Mouse (Mus musculus): ENCODE measurements around the gene Flvcr2. TPM values are rescaled to one million over a fixed set of nuclear protein-coding genes. Genes with fewer than 3 reads are reported as not detected.

The Flvcr2 gene
- polyA plus RNA-seq, 1 experiment from 2014 or later: 12.2 TPM

DNA sequence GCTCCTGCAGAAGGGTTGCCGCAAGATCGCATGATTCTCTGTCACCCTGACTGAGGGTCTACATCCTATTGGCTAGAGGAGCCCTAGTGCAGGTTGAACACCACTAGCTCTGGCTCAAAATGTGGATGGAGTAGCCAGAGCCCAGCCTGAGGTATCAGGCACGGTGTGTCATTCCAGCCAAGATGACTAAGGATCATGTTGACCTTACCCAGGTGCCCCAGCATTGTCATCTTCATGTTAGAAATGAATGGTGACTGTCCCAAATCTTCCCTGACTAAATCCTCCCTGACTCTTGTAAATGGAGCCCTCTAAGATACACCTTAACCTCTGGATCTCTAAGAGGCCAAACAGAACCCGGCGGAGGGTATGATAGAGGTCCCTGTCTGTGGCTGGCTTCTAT, 33.4 kb downstream of the Flvcr2 start:
- ATAC-seq: no peak
- 97% methylated on average over 5 of the region's 5 CpGs for WGBS
- no peak overlapping the region for H3K9ac ChIP-seq (ENCODE audit: low read depth, low read length)
- H3K9me3 ChIP-seq (ENCODE audit: control insufficient read depth): no peaks in the 10 kb centered on the region
- TF ChIP-seq CTCF (IDR thresholded peaks at IDR 0.05; ENCODE audit: low read depth): no peak
- no peak overlapping the region for H3K27ac ChIP-seq (ENCODE audit: low read depth, low read length)
- H3K36me3 ChIP-seq (ENCODE audit: control insufficient read depth, insufficient read depth): no peaks in the 10 kb centered on the region
- H3K4me1 ChIP-seq (replicated peaks; ENCODE audit: control insufficient read depth, insufficient read depth, low read length): no peaks in the 10 kb centered on the region; the same call in 1 of the 2 replicates
- H3K4me3 ChIP-seq (ENCODE audit: low read depth, low read length): no peak overlapping the region
- H3K4me2 ChIP-seq (replicated peaks; ENCODE audit: low read depth): no peak overlapping the region
- H3K27me3 ChIP-seq (replicated peaks; ENCODE audit: control insufficient read depth, insufficient read depth, low read length): no peaks in the 10 kb centered on the region

DNA sequence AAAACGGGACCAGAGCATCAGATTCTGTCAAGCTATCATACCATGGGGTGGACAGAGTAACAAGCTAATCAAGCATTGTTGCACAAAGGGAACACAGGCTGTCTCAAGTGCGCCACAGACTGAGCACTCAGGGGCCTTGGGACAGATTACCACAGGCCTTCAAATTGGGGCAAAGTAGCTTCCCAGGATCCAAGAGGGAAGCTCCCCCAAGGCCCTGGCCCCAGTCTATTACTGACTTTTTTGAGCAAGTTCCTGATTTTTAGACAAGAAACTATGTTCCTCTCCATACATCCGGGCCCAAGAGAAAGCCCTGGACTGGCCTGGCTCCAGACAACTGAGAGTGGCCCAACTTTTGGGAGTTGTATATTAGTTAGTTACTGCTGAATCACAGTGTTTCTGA, 35.3 kb downstream of the Flvcr2 start:
- Histone ChIP-seq H3K27ac (ENCODE audit: low read depth, low read length) (no peak overlapping the region), H3K36me3 (ENCODE audit: control insufficient read depth, insufficient read depth) (no peaks in the 10 kb centered on the region), H3K4me2 (replicated peaks; ENCODE audit: low read depth) (no peak overlapping the region), H3K9me3 (ENCODE audit: control insufficient read depth) (no peaks in the 10 kb centered on the region), H3K27me3 (replicated peaks; ENCODE audit: control insufficient read depth, insufficient read depth, low read length) (no peaks in the 10 kb centered on the region), H3K4me3 (ENCODE audit: low read depth, low read length) (no peak overlapping the region), H3K4me1 (replicated peaks; ENCODE audit: control insufficient read depth, insufficient read depth, low read length) (no peaks in the 10 kb centered on the region; the same call in 1 of the 2 replicates), H3K9ac (ENCODE audit: low read depth, low read length) (no peak overlapping the region)
- ATAC-seq: no peak
- WGBS: 87% methylated on average over 3 of the region's 3 CpGs
- no peak for TF ChIP-seq CTCF (IDR thresholded peaks at IDR 0.05; ENCODE audit: low read depth)

- no peak overlapping the region for H3K4me3 ChIP-seq (ENCODE audit: low read depth, low read length)
- peak overlapping the region; percentile 7; the same call in 1 of the 2 replicates for H3K4me2 ChIP-seq (replicated peaks; ENCODE audit: low read depth)
- 0 out of 2 replicates have a peak, but pooled peaks have one; percentile 5 for TF ChIP-seq CTCF (IDR thresholded peaks at IDR 0.05; ENCODE audit: low read depth)
- no peak overlapping the region for H3K9ac ChIP-seq (ENCODE audit: low read depth, low read length)
- 42% methylated on average over 19 of the region's 19 CpGs for WGBS
- peak; percentile 74 for ATAC-seq
- peak overlapping the region; percentile 64 for H3K27ac ChIP-seq (ENCODE audit: low read depth, low read length)
- H3K36me3 ChIP-seq (ENCODE audit: control insufficient read depth, insufficient read depth): no peaks in the 10 kb centered on the region
- no peaks in the 10 kb centered on the region; the same call in 1 of the 2 replicates for H3K4me1 ChIP-seq (replicated peaks; ENCODE audit: control insufficient read depth, insufficient read depth, low read length)
- H3K27me3 ChIP-seq (replicated peaks; ENCODE audit: control insufficient read depth, insufficient read depth, low read length): no peaks in the 10 kb centered on the region
- no peaks in the 10 kb centered on the region for H3K9me3 ChIP-seq (ENCODE audit: control insufficient read depth)
Observed at GRCm38 (mm10) chr12:85784916-85785815, 38.8 kb downstream of the Flvcr2 start.

GRCm38 (mm10) chr12:85792158-85792557, 45.8 kb downstream of the Flvcr2 start:
- 91% methylated on average over 4 of the region's 4 CpGs for WGBS
- Histone ChIP-seq H3K9ac (ENCODE audit: low read depth, low read length) (no peak overlapping the region), H3K36me3 (ENCODE audit: control insufficient read depth, insufficient read depth) (no peaks in the 10 kb centered on the region), H3K4me2 (replicated peaks; ENCODE audit: low read depth) (no peak overlapping the region), H3K27me3 (replicated peaks; ENCODE audit: control insufficient read depth, insufficient read depth, low read length) (no peaks in the 10 kb centered on the region), H3K9me3 (ENCODE audit: control insufficient read depth) (no peaks in the 10 kb centered on the region), H3K4me3 (ENCODE audit: low read depth, low read length) (no peak overlapping the region), H3K27ac (ENCODE audit: low read depth, low read length) (no peak overlapping the region), H3K4me1 (replicated peaks; ENCODE audit: control insufficient read depth, insufficient read depth, low read length) (no peaks in the 10 kb centered on the region)
- TF ChIP-seq CTCF (IDR thresholded peaks at IDR 0.05; ENCODE audit: low read depth): no peak
- no peak for ATAC-seq

DNA sequence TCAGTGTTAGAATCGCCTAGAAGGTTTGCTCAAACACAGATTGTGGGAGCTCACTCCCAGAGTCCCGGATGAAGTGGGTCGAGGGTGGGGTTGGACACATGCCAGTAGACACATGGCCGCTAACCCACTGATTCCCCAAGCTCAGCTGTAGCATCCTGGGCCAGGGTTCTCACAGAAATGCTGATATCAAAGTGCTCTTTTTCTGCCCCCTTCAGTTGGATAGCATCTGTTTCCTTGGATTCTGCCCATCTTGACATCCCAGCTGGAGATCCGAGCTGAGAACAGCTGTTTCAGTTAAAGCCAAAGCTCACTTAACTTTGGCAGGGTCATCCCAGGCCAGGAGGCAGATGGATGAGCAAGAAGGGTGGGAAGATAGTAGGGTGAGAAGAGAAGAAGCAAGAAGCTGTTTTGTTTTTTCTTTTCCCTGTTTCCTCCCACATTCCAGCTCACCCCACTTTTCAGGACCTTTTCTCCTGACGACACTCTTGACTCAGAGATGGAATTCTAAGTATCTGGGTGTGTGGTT, 46.5 kb downstream of the Flvcr2 start:
- no peak overlapping the region for H3K4me2 ChIP-seq (replicated peaks; ENCODE audit: low read depth)
- H3K9me3 ChIP-seq (ENCODE audit: control insufficient read depth): no peaks in the 10 kb centered on the region
- 54% methylated on average over 6 of the region's 6 CpGs for WGBS
- no peak for ATAC-seq
- H3K36me3 ChIP-seq (ENCODE audit: control insufficient read depth, insufficient read depth): no peaks in the 10 kb centered on the region
- H3K27ac ChIP-seq (ENCODE audit: low read depth, low read length): no peak overlapping the region
- no peaks in the 10 kb centered on the region for H3K4me1 ChIP-seq (replicated peaks; ENCODE audit: control insufficient read depth, insufficient read depth, low read length)
- TF ChIP-seq CTCF (IDR thresholded peaks at IDR 0.05; ENCODE audit: low read depth): no peak
- H3K4me3 ChIP-seq (ENCODE audit: low read depth, low read length): no peak overlapping the region
- no peak overlapping the region for H3K9ac ChIP-seq (ENCODE audit: low read depth, low read length)
- H3K27me3 ChIP-seq (replicated peaks; ENCODE audit: control insufficient read depth, insufficient read depth, low read length): no peaks in the 10 kb centered on the region

- no peak overlapping the region for H3K4me2 ChIP-seq (replicated peaks; ENCODE audit: low read depth)
- no peak overlapping the region for H3K27ac ChIP-seq (ENCODE audit: low read depth, low read length)
- WGBS: 77% methylated on average over 2 of the region's 2 CpGs
Observed at GRCm38 (mm10) chr12:85794094-85794493, 47.8 kb downstream of the Flvcr2 start.

More at GRCm38 (mm10) chr12:85794094-85794493, 47.8 kb downstream of the Flvcr2 start:
- no peak for ATAC-seq
- no peaks in the 10 kb centered on the region for H3K36me3 ChIP-seq (ENCODE audit: control insufficient read depth, insufficient read depth)
- no peaks in the 10 kb centered on the region for H3K9me3 ChIP-seq (ENCODE audit: control insufficient read depth)
- no peak overlapping the region for H3K4me3 ChIP-seq (ENCODE audit: low read depth, low read length)
- TF ChIP-seq CTCF (IDR thresholded peaks at IDR 0.05; ENCODE audit: low read depth): no peak
- H3K4me1 ChIP-seq (replicated peaks; ENCODE audit: control insufficient read depth, insufficient read depth, low read length): no peaks in the 10 kb centered on the region
- H3K27me3 ChIP-seq (replicated peaks; ENCODE audit: control insufficient read depth, insufficient read depth, low read length): no peaks in the 10 kb centered on the region
- no peak overlapping the region for H3K9ac ChIP-seq (ENCODE audit: low read depth, low read length)

Data from intestine, postnatal 0 days (tissue).